Mouse (Mus musculus): ENCODE measurements around the gene Dtd2. TPM values are rescaled to one million over a fixed set of nuclear protein-coding genes. Genes with fewer than 3 reads are reported as not detected.

Gene Dtd2
- polyA plus RNA-seq, 1 experiment from 2014 or later, result 22.7 TPM

DNA sequence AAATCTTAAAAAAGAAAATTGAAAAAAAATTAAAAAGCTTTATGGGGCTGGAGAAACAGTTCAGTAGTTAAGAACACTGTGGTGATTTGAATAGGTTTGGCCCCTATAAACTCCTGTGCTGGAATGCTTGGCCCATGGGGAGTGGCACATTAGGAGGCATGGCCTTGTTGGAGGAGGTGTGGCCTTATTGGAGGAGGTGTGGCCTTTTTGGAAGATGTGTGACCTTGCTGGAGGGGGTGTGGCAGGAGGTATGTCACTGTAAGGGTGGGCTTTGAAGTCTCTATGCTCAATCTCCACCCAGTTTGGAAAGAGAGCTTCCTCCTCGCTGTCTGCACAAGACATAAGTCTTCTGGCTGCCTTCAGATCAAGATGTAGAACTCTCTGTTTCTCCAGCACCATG, 31.9 kb downstream of the Dtd2 start:
- Histone ChIP-seq H3K4me1 (ENCODE audit: control insufficient read depth, insufficient read depth, low read length) (no peaks in the 10 kb centered on the region), H3K4me3 (ENCODE audit: low read depth, low read length) (no peak overlapping the region), H3K27ac (replicated peaks; ENCODE audit: low read depth, low read length) (no peak overlapping the region), H3K36me3 (ENCODE audit: control insufficient read depth, insufficient read depth, low read length) (no peaks in the 10 kb centered on the region), H3K4me2 (ENCODE audit: low read depth, severe bottlenecking) (no peak overlapping the region), H3K27me3 (ENCODE audit: control insufficient read depth, insufficient read depth, low read length) (no peaks in the 10 kb centered on the region), H3K9me3 (ENCODE audit: control insufficient read depth, low read length) (no peaks in the 10 kb centered on the region), H3K9ac (ENCODE audit: low read length) (no peak overlapping the region)
- WGBS, result 87% methylated on average over 1 of the region's 1 CpGs
- ATAC-seq (ENCODE audit: insufficient number of reproducible peaks, low FRiP score, low TSS enrichment, low read depth) (no peak), DNase-seq (ENCODE audit: low spot score) (no peak)

DNA sequence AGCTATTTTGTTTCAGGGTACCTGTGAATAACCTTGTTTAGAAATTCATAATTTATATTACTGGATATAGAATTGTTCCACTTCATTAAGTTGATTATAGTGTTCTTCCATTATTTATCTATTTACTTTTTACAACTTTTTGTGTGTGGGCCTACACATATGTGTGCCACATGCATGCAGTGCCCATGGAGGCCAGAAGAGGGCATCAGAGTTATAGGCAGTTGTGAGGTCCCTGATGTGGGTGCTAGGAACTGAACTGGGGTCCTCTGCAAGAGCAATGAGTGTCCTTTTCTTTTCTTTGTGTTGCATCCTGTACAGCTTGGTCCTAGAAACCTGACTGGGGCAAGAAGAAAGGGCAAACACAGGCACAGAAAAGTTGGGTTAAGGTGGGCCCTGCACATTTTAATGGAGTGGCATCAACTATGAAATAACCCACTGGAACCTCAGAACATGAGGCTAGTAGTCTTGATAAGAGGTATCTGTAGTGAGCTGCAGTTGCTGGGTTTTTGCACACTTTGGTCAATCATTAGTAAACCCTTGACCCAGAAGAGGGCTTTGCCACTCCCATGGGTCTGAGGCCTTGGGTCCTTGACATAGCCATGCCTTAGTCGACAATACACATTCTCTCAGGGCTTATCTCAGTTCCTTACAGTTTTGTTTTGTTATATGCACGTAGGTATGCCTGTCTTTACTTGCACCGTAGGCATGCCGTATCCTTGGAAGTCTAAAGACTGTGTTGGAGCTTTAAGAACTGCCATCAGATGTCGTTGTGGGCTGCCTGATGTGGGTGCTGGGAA, 33.8 kb downstream of the Dtd2 start:
- H3K4me3 ChIP-seq (ENCODE audit: low read depth, low read length), result no peak overlapping the region
- WGBS, result 89% methylated on average over 5 of the region's 5 CpGs
- DNase-seq (ENCODE audit: low spot score) (no peak), ATAC-seq (ENCODE audit: insufficient number of reproducible peaks, low FRiP score, low TSS enrichment, low read depth) (no peak)
- H3K27me3 ChIP-seq (ENCODE audit: control insufficient read depth, insufficient read depth, low read length), result no peaks in the 10 kb centered on the region
- no peaks in the 10 kb centered on the region for H3K36me3 ChIP-seq (ENCODE audit: control insufficient read depth, insufficient read depth, low read length)
- H3K4me2 ChIP-seq (ENCODE audit: low read depth, severe bottlenecking), result no peak overlapping the region
- H3K27ac ChIP-seq (replicated peaks; ENCODE audit: low read depth, low read length), result no peak overlapping the region
- no peaks in the 10 kb centered on the region for H3K9me3 ChIP-seq (ENCODE audit: control insufficient read depth, low read length)
- H3K4me1 ChIP-seq (ENCODE audit: control insufficient read depth, insufficient read depth, low read length), result no peaks in the 10 kb centered on the region
- no peak overlapping the region for H3K9ac ChIP-seq (ENCODE audit: low read length)

DNA sequence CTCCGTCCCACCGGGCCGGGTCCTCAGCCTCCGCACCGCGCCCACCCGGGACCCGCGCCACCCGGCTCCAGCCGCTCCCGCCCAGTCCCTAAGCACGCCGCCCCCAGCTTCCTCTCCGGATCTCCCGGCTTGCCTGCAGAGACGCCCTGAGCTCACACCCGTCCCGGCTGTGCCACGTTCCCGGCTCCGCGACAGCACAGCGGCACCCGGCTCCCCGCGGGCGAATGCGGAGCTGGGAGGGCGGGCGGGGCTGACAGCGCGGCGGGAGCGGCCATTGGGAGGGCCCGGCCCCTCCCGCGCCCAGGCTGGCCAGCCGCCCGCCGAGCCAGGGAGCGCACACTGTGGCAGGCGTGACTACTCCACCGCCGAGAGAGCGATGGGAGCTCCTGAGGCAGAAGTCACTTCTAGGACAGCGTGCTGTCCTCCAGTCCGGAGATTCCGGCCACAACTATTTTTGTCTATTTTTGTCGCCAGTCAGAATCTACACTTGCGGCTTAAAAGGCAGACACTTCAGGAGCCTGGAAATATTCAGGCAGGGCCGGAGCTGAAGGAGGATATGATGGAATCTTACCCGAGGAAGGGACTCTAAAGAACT, 35.1 kb downstream of the Dtd2 start, which contains the start of gene Heatr5a:
Gene Heatr5a (minus strand): TSS at position 252 of the 595 bp plus-strand sequence.
- no peaks in the 10 kb centered on the region for H3K27me3 ChIP-seq (ENCODE audit: control insufficient read depth, insufficient read depth, low read length)
- no peaks in the 10 kb centered on the region for H3K4me1 ChIP-seq (ENCODE audit: control insufficient read depth, insufficient read depth, low read length)
- peak within 1 kb of the TSS; percentile 76 for H3K27ac ChIP-seq (replicated peaks; ENCODE audit: low read depth, low read length)
- peak within 1 kb of the TSS; percentile 95 for H3K4me3 ChIP-seq (ENCODE audit: low read depth, low read length)
- H3K36me3 ChIP-seq (ENCODE audit: control insufficient read depth, insufficient read depth, low read length), result no peaks in the 10 kb centered on the region
- peak; percentile 91 for ATAC-seq (ENCODE audit: insufficient number of reproducible peaks, low FRiP score, low TSS enrichment, low read depth)
- H3K4me2 ChIP-seq (ENCODE audit: low read depth, severe bottlenecking), result peak within 1 kb of the TSS; percentile 62
- peak; percentile 88 for DNase-seq (ENCODE audit: low spot score)
- no peaks in the 10 kb centered on the region for H3K9me3 ChIP-seq (ENCODE audit: control insufficient read depth, low read length)
- peak within 1 kb of the TSS; percentile 86 for H3K9ac ChIP-seq (ENCODE audit: low read length)
- 1% methylated on average over 34 of the region's 53 CpGs for WGBS

DNA sequence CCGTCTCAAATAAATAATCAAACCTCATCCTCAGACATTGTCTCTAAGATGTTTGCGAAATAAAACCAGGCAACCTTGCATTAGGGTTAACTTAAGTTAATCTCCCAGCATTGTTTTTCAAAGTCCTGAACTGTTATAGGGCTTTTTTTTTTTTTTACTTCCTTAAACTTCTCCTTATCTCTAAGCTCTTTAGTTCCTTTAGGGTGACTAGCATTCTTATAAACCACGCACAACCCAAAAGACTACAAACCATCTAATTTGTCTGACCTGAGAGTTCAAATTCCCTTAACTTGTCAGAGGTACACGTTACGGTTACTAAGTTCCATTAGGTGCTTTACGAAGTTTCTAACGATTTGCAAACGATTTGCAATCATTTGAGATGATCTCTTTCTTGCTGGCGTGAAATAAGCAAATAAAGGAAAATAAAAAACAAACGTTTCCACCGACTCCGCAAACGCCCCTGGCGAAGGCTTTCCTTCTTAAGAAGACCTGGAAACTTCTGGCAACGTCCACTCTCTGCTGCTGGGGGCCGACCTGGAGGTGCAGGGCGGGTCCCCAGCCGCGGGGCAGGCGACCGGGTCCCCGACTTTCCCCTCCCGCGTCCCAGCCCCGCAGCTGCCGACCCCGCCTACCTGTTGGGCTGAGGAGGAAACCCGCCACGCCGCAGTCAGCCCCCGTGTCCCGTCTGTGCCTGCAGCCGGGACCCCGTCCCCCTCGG, 35.8 kb downstream of the Dtd2 start:
- Histone ChIP-seq H3K4me2 (ENCODE audit: low read depth, severe bottlenecking) (peak overlapping the region; percentile 62), H3K4me1 (ENCODE audit: control insufficient read depth, insufficient read depth, low read length) (no peaks in the 10 kb centered on the region), H3K9ac (ENCODE audit: low read length) (peak overlapping the region; percentile 86), H3K9me3 (ENCODE audit: control insufficient read depth, low read length) (no peaks in the 10 kb centered on the region), H3K27me3 (ENCODE audit: control insufficient read depth, insufficient read depth, low read length) (no peaks in the 10 kb centered on the region), H3K27ac (replicated peaks; ENCODE audit: low read depth, low read length) (peak overlapping the region; percentile 76), H3K36me3 (ENCODE audit: control insufficient read depth, insufficient read depth, low read length) (no peaks in the 10 kb centered on the region), H3K4me3 (ENCODE audit: low read depth, low read length) (peak overlapping the region; percentile 95)
- WGBS, result 2% methylated on average over 35 of the region's 35 CpGs
- no peak for DNase-seq (ENCODE audit: low spot score)
- ATAC-seq (ENCODE audit: insufficient number of reproducible peaks, low FRiP score, low TSS enrichment, low read depth), result peak; percentile 52; the same call in 1 of the 2 replicates

DNA sequence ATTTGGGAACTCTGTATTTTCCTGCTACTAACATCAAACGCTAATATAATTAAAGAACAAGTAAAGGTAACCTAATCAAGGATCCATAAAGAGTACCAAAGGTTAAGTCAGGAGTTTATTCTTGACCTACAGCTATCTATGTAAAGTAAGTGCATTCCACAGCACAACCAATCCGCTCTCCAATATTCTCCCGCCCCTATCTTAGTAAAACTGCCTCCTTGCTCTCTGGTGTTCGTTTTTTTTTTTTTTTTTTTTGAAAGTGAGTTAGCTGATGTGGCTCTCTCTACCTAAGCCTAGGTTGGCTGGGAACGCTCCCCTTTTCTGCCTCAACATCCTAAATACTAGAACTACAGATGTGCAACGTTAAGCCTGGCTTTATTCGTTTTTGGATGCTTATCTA, 36.4 kb downstream of the Dtd2 start:
- 20% methylated on average over 7 of the region's 7 CpGs for WGBS
- H3K9me3 ChIP-seq (ENCODE audit: control insufficient read depth, low read length), result no peaks in the 10 kb centered on the region
- no peaks in the 10 kb centered on the region for H3K4me1 ChIP-seq (ENCODE audit: control insufficient read depth, insufficient read depth, low read length)
- no peak overlapping the region for H3K27ac ChIP-seq (replicated peaks; ENCODE audit: low read depth, low read length)
- no peaks in the 10 kb centered on the region for H3K27me3 ChIP-seq (ENCODE audit: control insufficient read depth, insufficient read depth, low read length)
- H3K4me3 ChIP-seq (ENCODE audit: low read depth, low read length), result peak overlapping the region; percentile 95
- ATAC-seq (ENCODE audit: insufficient number of reproducible peaks, low FRiP score, low TSS enrichment, low read depth), result no peak
- H3K9ac ChIP-seq (ENCODE audit: low read length), result no peak overlapping the region
- H3K36me3 ChIP-seq (ENCODE audit: control insufficient read depth, insufficient read depth, low read length), result no peaks in the 10 kb centered on the region
- peak overlapping the region; percentile 62 for H3K4me2 ChIP-seq (ENCODE audit: low read depth, severe bottlenecking)
- DNase-seq (ENCODE audit: low spot score), result no peak

DNA sequence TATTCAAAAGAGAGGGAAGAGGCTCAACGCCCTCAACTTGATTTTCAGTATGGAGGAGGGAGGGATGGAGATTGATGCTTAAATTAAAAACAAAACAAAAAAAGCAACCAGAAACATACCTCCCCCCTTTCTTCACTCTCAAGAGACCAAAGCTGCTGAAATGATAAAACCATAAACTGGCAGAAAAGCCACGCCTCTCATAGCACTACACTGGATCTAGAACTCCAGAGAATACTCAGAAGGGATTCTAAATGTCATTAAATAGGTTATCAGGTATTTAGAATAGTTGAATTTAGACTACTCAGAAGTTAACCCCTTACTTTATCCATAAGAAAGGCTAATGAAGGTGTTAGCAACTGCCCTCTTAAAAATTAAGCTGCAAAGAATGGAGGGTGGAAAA, 37.2 kb downstream of the Dtd2 start:
- DNase-seq (ENCODE audit: low spot score) (no peak), ATAC-seq (ENCODE audit: insufficient number of reproducible peaks, low FRiP score, low TSS enrichment, low read depth) (no peak)
- no peaks in the 10 kb centered on the region for H3K36me3 ChIP-seq (ENCODE audit: control insufficient read depth, insufficient read depth, low read length)
- no peaks in the 10 kb centered on the region for H3K27me3 ChIP-seq (ENCODE audit: control insufficient read depth, insufficient read depth, low read length)
- no peak overlapping the region for H3K4me2 ChIP-seq (ENCODE audit: low read depth, severe bottlenecking)
- 89% methylated on average over 2 of the region's 2 CpGs for WGBS
- no peaks in the 10 kb centered on the region for H3K4me1 ChIP-seq (ENCODE audit: control insufficient read depth, insufficient read depth, low read length)
- H3K27ac ChIP-seq (replicated peaks; ENCODE audit: low read depth, low read length), result no peak overlapping the region
- H3K4me3 ChIP-seq (ENCODE audit: low read depth, low read length), result no peak overlapping the region
- no peak overlapping the region for H3K9ac ChIP-seq (ENCODE audit: low read length)
- no peaks in the 10 kb centered on the region for H3K9me3 ChIP-seq (ENCODE audit: control insufficient read depth, low read length)

DNA sequence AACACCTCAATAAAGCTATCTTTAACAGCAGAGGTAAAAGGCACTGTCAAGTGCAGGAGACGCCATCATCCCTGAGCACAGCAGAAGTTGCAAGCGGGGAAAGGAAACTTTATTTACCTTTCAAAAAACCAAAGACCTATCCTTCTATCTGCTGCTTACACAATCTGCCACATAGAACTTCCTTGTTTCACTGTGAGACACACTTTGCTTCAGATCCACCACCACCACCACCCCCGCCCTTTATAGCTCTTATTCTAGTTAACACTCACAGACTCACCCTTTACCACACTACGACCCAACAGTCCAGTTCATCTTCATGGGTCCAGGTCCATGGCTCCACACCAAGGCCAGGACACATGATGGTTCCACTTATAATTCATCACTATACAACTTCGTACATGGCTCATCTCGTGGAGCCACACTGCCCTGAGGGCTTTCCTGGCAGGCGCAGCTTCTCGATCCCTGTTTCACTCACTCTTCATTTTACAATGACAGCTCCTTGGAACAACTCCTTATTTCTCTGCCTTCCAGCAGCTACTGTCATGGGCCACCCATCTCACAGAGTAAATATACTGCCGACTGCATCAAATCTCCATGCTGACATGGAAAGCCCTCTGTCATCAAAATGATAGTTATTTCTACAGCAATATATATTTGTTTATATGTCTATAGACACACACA, 38.2 kb downstream of the Dtd2 start:
- no peak for DNase-seq (ENCODE audit: low spot score)
- Histone ChIP-seq H3K27ac (replicated peaks; ENCODE audit: low read depth, low read length) (no peak overlapping the region), H3K4me2 (ENCODE audit: low read depth, severe bottlenecking) (no peak overlapping the region), H3K9me3 (ENCODE audit: control insufficient read depth, low read length) (no peaks in the 10 kb centered on the region), H3K9ac (ENCODE audit: low read length) (no peak overlapping the region), H3K27me3 (ENCODE audit: control insufficient read depth, insufficient read depth, low read length) (no peaks in the 10 kb centered on the region), H3K4me1 (ENCODE audit: control insufficient read depth, insufficient read depth, low read length) (no peaks in the 10 kb centered on the region), H3K36me3 (ENCODE audit: control insufficient read depth, insufficient read depth, low read length) (no peaks in the 10 kb centered on the region), H3K4me3 (ENCODE audit: low read depth, low read length) (no peak overlapping the region)
- 85% methylated on average over 9 of the region's 9 CpGs for WGBS
- no peak for ATAC-seq (ENCODE audit: insufficient number of reproducible peaks, low FRiP score, low TSS enrichment, low read depth)

DNA sequence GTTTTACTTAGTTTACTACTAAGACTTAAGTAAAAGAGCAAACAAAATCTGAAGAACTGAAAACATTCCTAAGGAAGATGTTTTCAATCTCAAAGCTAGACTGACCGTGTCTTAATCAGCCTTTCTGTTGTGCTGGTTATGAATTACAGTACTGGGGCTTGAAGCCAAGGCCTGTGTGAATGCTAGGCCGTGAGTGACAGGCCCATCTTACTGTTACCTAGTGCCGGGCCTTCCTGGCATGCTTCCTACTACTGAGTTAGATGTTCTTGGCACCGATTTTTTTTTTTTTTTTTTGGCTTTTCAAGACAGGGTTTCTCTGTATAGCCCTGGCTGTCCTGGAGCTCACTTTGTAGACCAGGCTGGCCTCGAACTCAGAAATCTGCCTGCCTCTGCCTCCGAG, 48.7 kb downstream of the Dtd2 start:
- no peak overlapping the region for H3K9ac ChIP-seq (ENCODE audit: low read length)
- no peaks in the 10 kb centered on the region; the same call in 1 of the 2 replicates for H3K9me3 ChIP-seq (ENCODE audit: control insufficient read depth, low read length)
- WGBS, result 93% methylated on average over 6 of the region's 6 CpGs
- DNase-seq (ENCODE audit: low spot score) (no peak), ATAC-seq (ENCODE audit: insufficient number of reproducible peaks, low FRiP score, low TSS enrichment, low read depth) (no peak)
- no peak overlapping the region for H3K27ac ChIP-seq (replicated peaks; ENCODE audit: low read depth, low read length)
- H3K4me1 ChIP-seq (ENCODE audit: control insufficient read depth, insufficient read depth, low read length), result no peaks in the 10 kb centered on the region
- H3K36me3 ChIP-seq (ENCODE audit: control insufficient read depth, insufficient read depth, low read length), result peaks cover 5% of the 10 kb centered on the region; the same call in 1 of the 2 replicates
- H3K27me3 ChIP-seq (ENCODE audit: control insufficient read depth, insufficient read depth, low read length), result no peaks in the 10 kb centered on the region
- H3K4me3 ChIP-seq (ENCODE audit: low read depth, low read length), result no peak overlapping the region
- H3K4me2 ChIP-seq (ENCODE audit: low read depth, severe bottlenecking), result no peak overlapping the region

Measured in limb, embryonic 11.5 days (tissue).